Mouse (Mus musculus) heart, embryonic 10.5 days (tissue): ENCODE results near the gene Lhx1. TPM values are rescaled to one million over a fixed set of nuclear protein-coding genes. Genes with fewer than 3 reads are reported as not detected.
A peak's percentile ranks its signal among the peaks of the same experiment; 100 is the strongest.

ENCODE experiments used
- DNase-seq: peaks from one replicate; pipeline ENCODE4 v3.0.0-alpha.2; 2017; ENCODE audit warnings: low spot score
- H3K27ac ChIP-seq: fragments of 300-500 bp; sonication (generic); 2 replicates; pipeline ENCODE4 v1.5.1; 2016; ENCODE audit warnings: mild to moderate bottlenecking
- H3K27me3 ChIP-seq: fragments of 300-500 bp; sonication (generic); 2 replicates; pipeline ENCODE4 v1.6.1; 2016; ENCODE audit warnings: mild to moderate bottlenecking; ENCODE audit not compliant: poor library complexity, insufficient read depth, severe bottlenecking
- H3K36me3 ChIP-seq: fragments of 300-500 bp; sonication (generic); 2 replicates; pipeline ENCODE4 v1.6.1; 2016; ENCODE audit warnings: mild to moderate bottlenecking, moderate library complexity
- H3K4me1 ChIP-seq: fragments of 300-500 bp; sonication (generic); 2 replicates; pipeline ENCODE4 v1.6.1; 2016; ENCODE audit warnings: mild to moderate bottlenecking
- H3K4me3 ChIP-seq: fragments of 300-500 bp; sonication (generic); 2 replicates; pipeline ENCODE4 v1.5.1; 2016; ENCODE audit warnings: mild to moderate bottlenecking, moderate library complexity
- H3K9me3 ChIP-seq: fragments of 300-500 bp; sonication (generic); 2 replicates; pipeline ENCODE4 v1.6.1; 2016; ENCODE audit warnings: mild to moderate bottlenecking, moderate library complexity
- WGBS: fragments of 180-500 bp; shearing (Covaris S2); methylation state at CpG from one replicate; pipeline ENCODE4 v1.1.7; 2016; 5-methylcytosine and 5-hydroxymethylcytosine counted together
- polyA plus RNA-seq: library from polyadenylated mRNA; unstranded; fragments of >200 nt; fragmentation: Nextera tagmentation; extraction: Ambion mirVana; gene quantifications from 2 replicates; pipeline ENCODE4 v1.2.1, GENCODE M21; 2016

Gene Lhx1
- polyA plus RNA-seq, 1 experiment from 2014 or later: 0.09 TPM

DNA sequence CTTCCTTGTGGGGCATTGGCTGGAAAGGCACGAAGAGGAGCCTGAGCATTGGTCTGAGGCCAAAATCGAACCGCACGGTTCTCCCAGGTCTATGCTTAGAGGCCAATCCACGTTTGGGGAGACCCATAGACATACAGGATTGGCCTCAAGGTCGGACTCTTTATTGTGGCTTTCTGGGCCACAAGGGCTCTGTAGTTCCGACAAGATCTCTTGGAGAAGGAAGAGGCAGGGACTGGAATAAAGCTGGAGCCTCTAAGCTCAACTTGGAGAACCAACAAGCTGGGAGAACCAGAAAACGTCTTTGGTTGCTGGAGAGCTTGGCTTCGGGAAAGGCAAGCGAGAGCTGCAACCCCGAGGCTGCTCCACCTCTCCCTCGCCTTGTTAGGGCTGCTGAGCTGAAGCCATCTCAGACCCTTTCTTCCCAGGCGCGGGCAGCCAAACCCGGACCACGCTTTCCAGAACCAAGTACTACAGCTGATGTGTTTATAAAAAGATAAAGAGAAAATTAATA lies 2.0 kb downstream of the Lhx1 start:
- Histone ChIP-seq H3K27ac (no peak overlapping the region), H3K27me3 (peaks cover 100% of the 10 kb centered on the region), H3K4me1 (peaks cover 50% of the 10 kb centered on the region), H3K9me3 (no peaks in the 10 kb centered on the region), H3K4me3 (peak overlapping the region; percentile 73; the same call in 1 of the 2 replicates), H3K36me3 (no peaks in the 10 kb centered on the region)
- WGBS: under 1% methylated on average over 16 of the region's 16 CpGs
- DNase-seq: peak; percentile 75

GRCm38 (mm10) chr11:84522577-84523320 lies 2.6 kb downstream of the Lhx1 start:
- Histone ChIP-seq H3K27ac (no peak overlapping the region), H3K4me3 (peak overlapping the region; percentile 73), H3K4me1 (peaks cover 50% of the 10 kb centered on the region), H3K27me3 (peaks cover 100% of the 10 kb centered on the region), H3K9me3 (no peaks in the 10 kb centered on the region), H3K36me3 (no peaks in the 10 kb centered on the region)
- WGBS: 1% methylated on average over 40 of the region's 40 CpGs
- peak; percentile 73 for DNase-seq

DNA sequence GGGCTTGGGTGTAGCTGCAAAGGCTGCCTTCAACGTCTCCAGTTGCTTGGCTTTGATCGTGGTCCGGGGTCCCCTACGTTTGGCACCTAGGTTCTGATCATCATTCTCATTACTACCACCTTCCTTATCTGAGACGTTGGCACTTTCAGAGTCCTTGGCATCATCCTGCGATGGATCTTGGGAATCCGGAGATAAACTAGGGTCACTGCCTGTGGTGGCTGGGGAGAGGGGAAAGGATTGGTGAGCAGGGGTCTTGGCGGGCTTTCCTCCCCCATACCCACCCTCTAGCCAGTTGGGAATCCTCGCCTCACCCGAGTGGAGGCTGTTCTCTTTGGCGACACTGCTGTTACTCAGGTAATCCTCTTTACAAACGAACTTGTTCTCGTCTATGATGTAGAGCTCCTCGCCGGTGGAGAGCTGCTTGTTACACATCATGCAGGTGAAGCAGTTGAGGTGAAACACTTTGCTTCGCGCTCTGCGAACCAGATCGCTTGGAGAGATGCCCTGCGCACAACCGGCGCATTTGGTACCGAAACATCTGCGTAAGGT lies 3.5 kb downstream of the Lhx1 start:
- Histone ChIP-seq H3K27ac (no peak overlapping the region), H3K27me3 (peaks cover 100% of the 10 kb centered on the region), H3K4me3 (no peak overlapping the region; the same call in 1 of the 2 replicates), H3K36me3 (no peaks in the 10 kb centered on the region), H3K9me3 (no peaks in the 10 kb centered on the region), H3K4me1 (peaks cover 44% of the 10 kb centered on the region)
- no peak for DNase-seq
- WGBS: 20% methylated on average over 24 of the region's 24 CpGs

- Histone ChIP-seq H3K4me3 (no peak overlapping the region), H3K27me3 (peaks cover 100% of the 10 kb centered on the region), H3K36me3 (no peaks in the 10 kb centered on the region), H3K27ac (no peak overlapping the region), H3K4me1 (peaks cover 38% of the 10 kb centered on the region), H3K9me3 (no peaks in the 10 kb centered on the region)
- WGBS: 52% methylated on average over 3 of the region's 3 CpGs
- DNase-seq: no peak
Measured at GRCm38 (mm10) chr11:84521071-84521390, 4.3 kb downstream of the Lhx1 start.

DNA sequence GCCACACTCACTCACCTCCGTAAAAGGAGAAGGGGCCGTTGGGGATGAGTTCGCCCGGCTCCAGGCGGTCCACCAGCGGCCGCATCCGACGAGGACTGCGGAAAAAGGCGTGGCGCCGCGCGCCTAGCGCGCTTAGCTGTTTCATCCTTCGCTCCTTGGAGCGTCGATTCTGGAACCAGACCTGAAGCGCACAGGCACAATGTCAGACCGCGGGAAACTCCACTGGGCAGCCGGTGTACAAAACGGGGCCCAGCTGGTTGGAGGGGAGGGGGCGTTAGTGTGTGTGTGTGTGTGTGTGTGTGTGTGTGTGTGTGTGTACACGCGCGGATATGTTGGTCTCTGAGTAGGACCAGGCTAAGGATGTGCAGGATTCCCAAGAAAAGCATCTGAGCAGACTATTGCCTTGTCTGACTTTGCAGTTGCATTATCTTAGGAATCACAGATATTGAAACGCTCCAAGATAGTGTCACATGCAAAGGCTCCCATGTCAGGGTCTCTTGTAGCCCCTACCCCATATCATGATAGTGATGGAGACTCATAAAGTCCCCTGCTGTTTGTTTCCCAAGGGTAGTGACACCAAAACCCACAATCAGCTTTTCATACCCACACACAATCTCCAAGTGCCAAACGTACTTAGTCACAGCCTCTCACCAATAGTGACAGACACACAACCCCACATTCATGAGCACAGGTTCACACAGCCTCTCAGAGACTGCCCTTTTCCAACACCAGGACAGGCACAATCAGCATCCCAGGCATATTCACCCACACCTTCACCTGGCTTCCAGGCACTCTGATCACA lies 4.9 kb downstream of the Lhx1 start:
- no peaks in the 10 kb centered on the region for H3K9me3 ChIP-seq
- no peaks in the 10 kb centered on the region for H3K36me3 ChIP-seq
- DNase-seq: no peak
- H3K4me3 ChIP-seq: peak overlapping the region; percentile 44
- 13% methylated on average over 31 of the region's 31 CpGs for WGBS
- peaks cover 32% of the 10 kb centered on the region for H3K4me1 ChIP-seq
- H3K27ac ChIP-seq: no peak overlapping the region
- H3K27me3 ChIP-seq: peaks cover 100% of the 10 kb centered on the region

DNA sequence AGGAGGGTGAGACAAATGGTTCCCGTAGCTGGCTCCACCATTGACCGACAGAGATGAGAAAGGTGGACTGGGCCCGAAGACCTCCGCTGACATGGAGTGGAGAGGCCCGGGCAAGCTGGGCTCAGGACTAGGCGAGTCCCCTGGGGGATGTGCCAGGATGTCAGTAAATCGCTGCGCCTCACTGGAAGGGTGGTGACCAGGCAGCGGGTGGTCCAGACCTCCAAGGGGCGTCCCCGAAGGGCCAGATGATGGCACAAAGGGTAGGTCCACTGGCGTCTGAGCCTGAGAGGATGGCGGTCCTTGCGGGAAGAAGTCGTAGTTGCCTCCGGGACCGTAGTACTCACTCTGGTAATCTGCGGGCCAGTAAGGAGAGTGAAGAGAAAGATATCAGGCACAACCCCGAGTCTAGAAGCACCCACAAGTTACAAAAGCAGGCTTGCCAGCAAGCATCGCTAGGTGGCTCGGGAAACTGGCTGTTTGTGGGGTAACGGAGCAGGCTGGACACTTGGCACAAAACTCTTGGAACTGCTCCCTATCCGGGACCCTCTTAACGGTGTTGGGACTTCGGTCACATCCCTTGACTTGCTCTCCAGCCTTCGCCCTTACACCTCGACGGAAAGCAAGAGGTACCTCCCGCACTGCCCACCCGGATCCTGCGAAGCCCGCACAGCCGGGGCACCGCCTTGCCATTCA lies 5.6 kb downstream of the Lhx1 start:
- 29% methylated on average over 34 of the region's 34 CpGs for WGBS
- Histone ChIP-seq H3K36me3 (no peaks in the 10 kb centered on the region), H3K9me3 (no peaks in the 10 kb centered on the region), H3K4me3 (peak overlapping the region; percentile 44), H3K27ac (no peak overlapping the region), H3K27me3 (peaks cover 100% of the 10 kb centered on the region), H3K4me1 (peaks cover 25% of the 10 kb centered on the region)
- DNase-seq: no peak

DNA sequence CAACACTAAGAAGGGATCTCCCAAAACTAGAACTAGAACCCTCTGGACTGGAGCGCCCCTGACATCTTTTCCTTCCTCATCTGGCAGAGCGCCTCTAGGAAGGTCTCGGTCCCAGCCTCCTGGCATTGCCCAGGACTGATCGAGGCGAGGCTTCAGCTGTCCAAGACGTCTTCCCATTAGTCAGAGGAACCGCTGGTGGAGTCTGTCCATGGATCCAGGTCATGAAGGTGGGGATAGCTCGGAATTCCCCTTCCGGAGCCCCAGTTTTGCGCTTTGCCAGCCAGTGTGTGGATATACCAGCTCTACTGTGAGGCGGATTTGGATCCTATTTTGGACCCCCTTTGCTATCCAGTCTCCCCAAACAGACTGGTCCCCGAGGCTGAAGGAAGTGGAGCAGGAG lies 6.3 kb downstream of the Lhx1 start:
- no peaks in the 10 kb centered on the region for H3K36me3 ChIP-seq
- H3K9me3 ChIP-seq: no peaks in the 10 kb centered on the region
- H3K4me3 ChIP-seq: no peak overlapping the region
- H3K27me3 ChIP-seq: peaks cover 100% of the 10 kb centered on the region
- H3K27ac ChIP-seq: no peak overlapping the region
- H3K4me1 ChIP-seq: peaks cover 19% of the 10 kb centered on the region
- DNase-seq: no peak
- WGBS: 60% methylated on average over 12 of the region's 12 CpGs

DNA sequence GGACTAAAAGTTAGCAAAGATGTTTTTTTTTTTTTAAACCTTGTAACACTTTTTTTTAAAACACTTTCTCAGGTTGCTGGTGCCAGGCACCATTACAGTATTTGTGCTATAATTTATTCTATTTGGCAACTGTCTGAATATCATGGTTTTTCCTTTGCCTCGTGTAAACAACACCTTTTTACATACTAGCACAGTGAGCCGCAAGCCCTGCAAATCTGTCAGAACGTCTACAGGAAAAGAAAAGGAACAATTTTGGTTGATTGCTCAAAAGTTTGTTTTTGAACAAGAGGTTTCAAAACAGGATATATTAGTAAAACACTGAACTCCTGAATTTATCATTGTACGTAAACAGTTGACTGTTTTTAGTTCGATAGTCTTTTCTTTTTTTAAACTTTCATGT lies 7.1 kb downstream of the Lhx1 start:
- no peak for DNase-seq
- Histone ChIP-seq H3K4me3 (no peak overlapping the region), H3K27ac (no peak overlapping the region), H3K36me3 (no peaks in the 10 kb centered on the region), H3K4me1 (peaks cover 19% of the 10 kb centered on the region), H3K9me3 (no peaks in the 10 kb centered on the region), H3K27me3 (peaks cover 93% of the 10 kb centered on the region)
- WGBS: 68% methylated on average over 5 of the region's 5 CpGs

GRCm38 (mm10) chr11:84517431-84517830 lies 7.9 kb downstream of the Lhx1 start:
- no peak for DNase-seq
- no peak overlapping the region for H3K4me3 ChIP-seq
- H3K36me3 ChIP-seq: no peaks in the 10 kb centered on the region
- H3K27me3 ChIP-seq: peaks cover 84% of the 10 kb centered on the region
- WGBS: 43% methylated on average over 2 of the region's 2 CpGs
- no peak overlapping the region for H3K27ac ChIP-seq
- no peaks in the 10 kb centered on the region for H3K9me3 ChIP-seq
- peaks cover 20% of the 10 kb centered on the region for H3K4me1 ChIP-seq

GRCm38 (mm10) chr11:84516501-84517240 lies 8.7 kb downstream of the Lhx1 start:
- no peaks in the 10 kb centered on the region for H3K9me3 ChIP-seq
- H3K4me3 ChIP-seq: no peak overlapping the region
- H3K4me1 ChIP-seq: peaks cover 22% of the 10 kb centered on the region
- 0 out of 2 replicates have a peak, but pooled peaks cover 4% of the 10 kb centered on the region for H3K36me3 ChIP-seq
- H3K27me3 ChIP-seq: peaks cover 77% of the 10 kb centered on the region
- 14% methylated on average over 14 of the region's 14 CpGs for WGBS
- H3K27ac ChIP-seq: no peak overlapping the region
- no peak for DNase-seq

GRCm38 (mm10) chr11:84513171-84514116 lies 11.9 kb downstream of the Lhx1 start, which contains the start of gene Aatf:
Gene Aatf (minus strand): TSS chr11:84513522.
- H3K27ac ChIP-seq: peak within 1 kb of the TSS; percentile 90
- H3K4me1 ChIP-seq: peaks cover 16% of the 10 kb centered on the region
- under 1% methylated on average over 80 of the region's 80 CpGs for WGBS
- H3K9me3 ChIP-seq: no peaks in the 10 kb centered on the region
- DNase-seq: peak; percentile 99
- peaks cover 45% of the 10 kb centered on the region for H3K27me3 ChIP-seq
- peaks cover 24% of the 10 kb centered on the region for H3K36me3 ChIP-seq
- H3K4me3 ChIP-seq: peak within 1 kb of the TSS; percentile 73
